In the genomic region with DNA sequence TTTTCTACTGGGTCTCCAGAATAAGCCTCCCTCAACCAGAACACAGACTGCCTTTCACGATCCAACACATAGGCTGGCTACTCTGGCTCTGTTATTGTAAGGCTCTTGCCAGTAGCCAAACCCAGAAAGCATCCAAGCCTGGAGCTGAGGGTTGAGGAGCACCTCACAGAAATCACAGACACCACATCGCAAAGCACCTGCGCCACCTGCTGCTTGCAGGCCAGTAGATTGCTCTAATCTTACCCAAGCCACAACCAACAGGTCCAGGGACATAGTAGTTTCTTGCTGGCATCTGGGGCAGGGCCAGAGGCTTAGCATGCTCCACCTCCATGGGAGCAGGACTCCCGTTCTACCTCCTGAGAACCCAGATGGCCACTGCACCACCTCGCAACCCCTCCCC, we compare ENCODE assay signal across 8 mouse cellular contexts. TPM values are rescaled to one million over a fixed set of nuclear protein-coding genes. Genes with fewer than 3 reads are reported as not detected.
DNase-seq lines count a peak whose midpoint lies in the region; ATAC-seq lines count a peak whose summit lies in the region.

No protein-coding gene starts in this region.

- ATAC-seq in erythroblast, adult 5-6 weeks (replicated peaks; ENCODE audit: low FRiP score, poor library complexity, severe bottlenecking), result no peak

- intact Hi-C loops in heart, postnatal 14 days (cut with DNase I), result loop anchor here (5.0 kb wide), 1 partner anchor 545 kb away; no protein-coding TSS in a partner anchor

- peak; percentile 81 for DNase-seq in heart, adult 11 months
- no peak for DNase-seq in heart, postnatal 14 days
- peak; percentile 35 for DNase-seq in urinary bladder, postnatal 14 days (ENCODE audit: low spot score)
- DNase-seq in urinary bladder, adult 2 months (ENCODE audit: low spot score), result no peak
- DNase-seq in kidney, postnatal 25 days, result peak; percentile 20 to 59
- DNase-seq in retina, postnatal 7 days (ENCODE audit: low read depth, low spot score), result peak; percentile 20
- no peak for DNase-seq in layer of hippocampus, adult 11-12 months (ENCODE audit: low spot score)

RNA-seq across cellular contexts. Expression of gene Aptx, which starts 25.9 kb away (rescaled TPM):
- 10 to 100 TPM; 14.4 to 15.3 TPM for total RNA-seq in heart, postnatal 14 days (2021)
- polyA plus RNA-seq in urinary bladder, adult 2 months (2012; rRNA removed), result 17.5 and 19.3 TPM in 2 replicates
- total RNA-seq in erythroblast, adult 5-6 weeks (2015; ENCODE audit: low replicate concordance), result 1.2 and 3.6 TPM in 2 replicates
- 1.1 and 1.7 TPM in 2 replicates for total RNA-seq in erythroblast, adult 5-6 weeks (2017; ENCODE audit: low replicate concordance)

RNA-seq across cellular contexts. Expression of gene Dnaja1, which starts 44.8 kb away (rescaled TPM):
- 100 to 1,000 TPM in 1 of 2 experiments, 10 to 100 TPM in 1; 79.5 to 110 TPM for total RNA-seq in heart, postnatal 14 days (2021)
- polyA plus RNA-seq in urinary bladder, adult 2 months (2012; rRNA removed), result 47.7 and 61.5 TPM in 2 replicates
- 36.1 and 39.5 TPM in 2 replicates for total RNA-seq in erythroblast, adult 5-6 weeks (2015; ENCODE audit: low replicate concordance)
- 45.3 and 78.4 TPM in 2 replicates for total RNA-seq in erythroblast, adult 5-6 weeks (2017; ENCODE audit: low replicate concordance)

Comparison
In these comparisons a context has a peak if more than half of its experiments do, and no peak if none do; other contexts are left out.
1. DNase-seq: peak in heart, adult 11 months (single experiment), urinary bladder, postnatal 14 days (single experiment), kidney, postnatal 25 days (2 of 2) and retina, postnatal 7 days (single experiment); none in heart, postnatal 14 days (0 of 2), urinary bladder, adult 2 months (single experiment) and layer of hippocampus, adult 11-12 months (single experiment).